Comparison of ENCODE assay signal across 8 mouse cellular contexts in genomic region chr6:29735336-29735688, GRCm38 (mm10). TPM values are rescaled to one million over a fixed set of nuclear protein-coding genes. Genes with fewer than 3 reads are reported as not detected.
A peak's percentile ranks its signal among the peaks of the same experiment; 100 is the strongest.
DNase-seq lines count a peak whose midpoint lies in the region; ATAC-seq and TF ChIP-seq lines count a peak whose summit lies in the region.

Gene Smo, plus strand, starts transcription at chr6:29735503.

- peak within 1 kb of the TSS; percentile 84 for H3K9ac ChIP-seq in hindbrain, embryonic 14.5 days
- H3K9ac ChIP-seq in stomach, postnatal 0 days (ENCODE audit: low read length) = peak within 1 kb of the TSS; percentile 99

- under 1% methylated on average over 17 of the region's 30 CpGs for WGBS in hindbrain, embryonic 14.5 days
- WGBS in stomach, postnatal 0 days = 2% methylated on average over 17 of the region's 30 CpGs

- H3K36me3 ChIP-seq in hindbrain, embryonic 14.5 days (replicated peaks; ENCODE audit: control insufficient read depth, insufficient read depth) = no peaks in the 10 kb centered on the region
- H3K36me3 ChIP-seq in stomach, postnatal 0 days (ENCODE audit: control insufficient read depth, insufficient read depth, low read length) = no peaks in the 10 kb centered on the region; the same call in 1 of the 2 replicates

- TF ChIP-seq POLR2A in brain, embryonic 14.5 days (IDR thresholded peaks at IDR 0.05; ENCODE audit: borderline replicate concordance, extremely low read depth, insufficient read depth, insufficient read length, poor library complexity, severe bottlenecking) = peak; percentile 92

- TF ChIP-seq CTCF in brain, embryonic 14.5 days (IDR thresholded peaks at IDR 0.05; ENCODE audit: borderline replicate concordance, extremely low read depth, insufficient read depth, insufficient read length) = no peak
- TF ChIP-seq CTCF in stomach, postnatal 0 days (IDR thresholded peaks at IDR 0.05; ENCODE audit: low read depth) = no peak

- no peaks in the 10 kb centered on the region for H3K27me3 ChIP-seq in hindbrain, embryonic 14.5 days (ENCODE audit: control insufficient read depth, insufficient read depth, low read length)
- no peaks in the 10 kb centered on the region for H3K27me3 ChIP-seq in stomach, postnatal 0 days (ENCODE audit: control insufficient read depth, insufficient read depth, low read length)

- peak; percentile 72 to 83 for DNase-seq in cerebellum, postnatal 10 days
- DNase-seq in cerebellum, adult 11 months = no peak
- DNase-seq in brain, embryonic 14.5 days (ENCODE audit: low read depth) = peak; percentile 94
- DNase-seq in gastrocnemius, adult 8-10 months (ENCODE audit: low spot score in 2 of 2) = peak; percentile 21 to 58
- DNase-seq in hindbrain, embryonic 14.5 days (ENCODE audit: low spot score) = peak; percentile 72
- peak; percentile 22 to 33 for DNase-seq in left cerebral cortex, postnatal 25 days (ENCODE audit: low spot score in 2 of 2)
- peak; percentile 86 for DNase-seq in stomach, postnatal 0 days (ENCODE audit: low spot score)

- intact Hi-C loops in left cerebral cortex, postnatal 25 days (cut with DNase I) = no loop called here

- peaks cover 13% of the 10 kb centered on the region; the same call in 1 of the 2 replicates for H3K4me1 ChIP-seq in hindbrain, embryonic 14.5 days (replicated peaks; ENCODE audit: control insufficient read depth, insufficient read depth, low read length)
- no peaks in the 10 kb centered on the region; the same call in 1 of the 2 replicates for H3K4me1 ChIP-seq in stomach, postnatal 0 days (replicated peaks; ENCODE audit: control insufficient read depth, insufficient read depth)

- TF ChIP-seq EP300 in stomach, postnatal 0 days (optimal IDR thresholded peaks at IDR 0.05) = no peak

- H3K9me3 ChIP-seq in hindbrain, embryonic 14.5 days (ENCODE audit: control insufficient read depth, low read length) = no peaks in the 10 kb centered on the region
- no peaks in the 10 kb centered on the region for H3K9me3 ChIP-seq in stomach, postnatal 0 days (ENCODE audit: control insufficient read depth, low read length)

- peak within 1 kb of the TSS; percentile 82 for H3K27ac ChIP-seq in hindbrain, embryonic 14.5 days
- H3K27ac ChIP-seq in stomach, postnatal 0 days (replicated peaks) = peak within 1 kb of the TSS; percentile 97

- H3K4me3 ChIP-seq in hindbrain, embryonic 14.5 days (replicated peaks; ENCODE audit: low read length) = peak within 1 kb of the TSS; percentile 90
- H3K4me3 ChIP-seq in stomach, postnatal 0 days (ENCODE audit: low read depth, low read length) = peak within 1 kb of the TSS; percentile 85

- peak within 1 kb of the TSS; percentile 84 for H3K4me2 ChIP-seq in hindbrain, embryonic 14.5 days (replicated peaks)
- peak within 1 kb of the TSS; percentile 81 for H3K4me2 ChIP-seq in stomach, postnatal 0 days (replicated peaks; ENCODE audit: low read depth)

- ATAC-seq in hindbrain, embryonic 14.5 days (ENCODE audit: low FRiP score) = peak; percentile 94
- ATAC-seq in megakaryocyte-erythroid progenitor cell, adult 5-6 weeks (replicated peaks; ENCODE audit: low FRiP score, low TSS enrichment, poor library complexity, severe bottlenecking) = peak; percentile 66
- ATAC-seq in stomach, postnatal 0 days (ENCODE audit: low FRiP score, low TSS enrichment) = peak; percentile 92

RNA-seq across cellular contexts. Expression of gene Smo, which starts in this region (rescaled TPM):
- 31.5 and 37.8 TPM in 2 replicates for polyA plus RNA-seq in brain, embryonic 14.5 days (2012; rRNA removed)
- total RNA-seq in gastrocnemius, adult 8-10 months (2022) = 1 to 10 TPM; 1.7 to 3.1 (median 2.4) TPM
- polyA plus RNA-seq in hindbrain, embryonic 14.5 days (2014; fragmentation: Nextera tagmentation; extraction: Ambion mirVana) = 13.9 and 15.6 TPM in 2 replicates
- total RNA-seq in left cerebral cortex, postnatal 25 days (2021) = 1 to 10 TPM; 9.5 to 9.8 TPM
- total RNA-seq in megakaryocyte-erythroid progenitor cell, adult 5-6 weeks (2014; fragmentation: Nextera tagmentation) = 27.5 and 34.8 TPM in 2 replicates
- total RNA-seq in megakaryocyte-erythroid progenitor cell, adult 5-6 weeks (2017) = 24.0 and 31.1 TPM in 2 replicates
- polyA plus RNA-seq in stomach, postnatal 0 days (2015; fragmentation: Nextera tagmentation; extraction: Ambion mirVana) = 10.8 and 14.1 TPM in 2 replicates
